Mouse (Mus musculus) liver, embryonic 13.5 days (tissue): ENCODE measurements around the gene Zfyve21. TPM values are rescaled to one million over a fixed set of nuclear protein-coding genes. Genes with fewer than 3 reads are reported as not detected.

ENCODE experiments used
- ATAC-seq: fragments of 200-750 bp; cut with Nextera tagmentation; 2 replicates; pipeline ENCODE4 v1.8.0; 2017; ENCODE audit warnings: low read depth, mild to moderate bottlenecking, moderate number of reproducible peaks, moderate library complexity
- DNase-seq: peaks from one replicate; pipeline ENCODE4 v3.0.0; 2022
- H3K27ac ChIP-seq: fragments of 300-500 bp; sonication (generic); 2 replicates; pipeline ENCODE4 v1.5.1; 2015; ENCODE audit warnings: moderate library complexity, mild to moderate bottlenecking, inconsistent platforms
- H3K27me3 ChIP-seq: fragments of 300-500 bp; sonication (generic); 2 replicates; pipeline ENCODE4 v1.6.1; 2015; ENCODE audit warnings: mild to moderate bottlenecking, inconsistent platforms
- H3K36me3 ChIP-seq: fragments of 300-500 bp; sonication (generic); 2 replicates; pipeline ENCODE4 v1.6.1; 2015; ENCODE audit warnings: mild to moderate bottlenecking, inconsistent platforms
- H3K4me1 ChIP-seq: fragments of 300-500 bp; sonication (generic); replicated peaks from 2 replicates; pipeline ENCODE4 v1.6.1; 2015; ENCODE audit warnings: inconsistent platforms
- H3K4me2 ChIP-seq: fragments of 300-500 bp; sonication (generic); 2 replicates; pipeline ENCODE4 v1.6.1; 2015; ENCODE audit warnings: inconsistent platforms, mild to moderate bottlenecking, moderate library complexity
- H3K4me3 ChIP-seq: fragments of 300-500 bp; sonication (generic); replicated peaks from 2 replicates; pipeline ENCODE4 v1.5.1; 2015; ENCODE audit warnings: mild to moderate bottlenecking, inconsistent platforms
- H3K9ac ChIP-seq: fragments of 300-500 bp; sonication (generic); 2 replicates; pipeline ENCODE4 v1.6.1; 2015; ENCODE audit warnings: mild to moderate bottlenecking, inconsistent platforms
- H3K9me3 ChIP-seq: fragments of 300-500 bp; sonication (generic); replicated peaks from 2 replicates; pipeline ENCODE4 v1.6.1; 2016; ENCODE audit warnings: inconsistent platforms
- WGBS: fragments of 180-500 bp; shearing (Covaris S2); methylation state at CpG from one replicate; pipeline ENCODE4 v1.1.7; 2015; ENCODE audit not compliant: insufficient replicate concordance; 5-methylcytosine and 5-hydroxymethylcytosine counted together
- polyA plus RNA-seq: library from polyadenylated mRNA; unstranded; fragments of >200 nt; fragmentation: Nextera tagmentation; extraction: Ambion mirVana; gene quantifications from 2 replicates; pipeline ENCODE4 v1.2.1, GENCODE M21; 2015

Gene Zfyve21
- polyA plus RNA-seq, 1 experiment from 2014 or later = 54.7 TPM

DNA sequence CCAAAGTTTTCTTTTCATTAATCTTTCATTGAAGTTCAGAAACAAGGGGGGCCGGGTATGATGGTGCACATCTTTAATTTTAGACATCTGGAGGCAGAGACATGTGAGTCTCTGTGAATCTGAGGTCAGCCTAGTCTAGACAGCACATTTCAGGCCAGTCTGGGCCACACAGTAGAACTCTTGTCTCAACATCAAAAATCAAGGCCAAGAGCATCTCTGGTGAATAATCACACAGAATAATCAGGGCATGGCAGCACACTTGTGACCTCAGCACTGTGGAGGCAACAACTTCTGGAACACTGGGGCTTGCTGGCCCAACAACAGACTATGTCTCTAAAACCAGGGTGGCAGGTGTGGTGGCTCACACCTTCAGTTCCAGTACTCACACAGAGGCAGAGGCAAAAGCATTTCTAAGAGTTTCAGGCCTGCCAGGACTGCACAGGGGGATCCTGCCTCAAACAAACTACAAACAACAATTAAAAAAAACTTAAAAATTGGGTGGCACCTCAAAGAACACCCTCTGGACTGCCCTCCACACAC lies 60.7 kb downstream of the Zfyve21 start:
- no peak overlapping the region for H3K4me3 ChIP-seq
- no peak for DNase-seq
- no peaks in the 10 kb centered on the region for H3K9me3 ChIP-seq
- H3K27ac ChIP-seq = no peak overlapping the region
- 60% methylated on average over 1 of the region's 1 CpGs for WGBS
- no peak for ATAC-seq
- peaks cover 3% of the 10 kb centered on the region; the same call in 1 of the 2 replicates for H3K36me3 ChIP-seq
- 0 out of 2 replicates have a peak, but pooled peaks cover 5% of the 10 kb centered on the region for H3K4me1 ChIP-seq
- H3K4me2 ChIP-seq = no peak overlapping the region
- H3K9ac ChIP-seq = no peak overlapping the region
- no peaks in the 10 kb centered on the region for H3K27me3 ChIP-seq

DNA sequence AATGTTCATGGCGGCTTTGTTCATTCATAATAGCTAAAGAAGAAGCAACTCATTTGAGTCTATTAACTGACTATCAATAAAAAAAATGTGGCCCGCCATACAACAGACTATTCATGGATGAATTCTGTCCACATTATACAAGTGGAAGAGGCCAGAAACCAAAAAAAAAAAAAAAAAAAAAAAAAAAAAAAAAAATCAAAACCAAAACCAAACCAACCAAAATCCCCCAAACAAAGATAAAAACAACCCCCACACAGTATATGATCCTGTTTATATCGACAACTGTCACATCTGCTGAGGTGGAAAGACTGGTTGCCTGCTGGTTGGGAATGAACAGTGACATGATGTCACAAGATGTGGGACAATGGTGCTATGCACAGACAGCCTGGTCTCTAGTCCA lies 61.5 kb downstream of the Zfyve21 start:
- 0 out of 2 replicates have a peak, but pooled peaks cover 5% of the 10 kb centered on the region for H3K4me1 ChIP-seq
- ATAC-seq = no peak
- WGBS = 76% methylated on average over 3 of the region's 3 CpGs
- H3K27ac ChIP-seq = no peak overlapping the region
- no peak overlapping the region for H3K9ac ChIP-seq
- DNase-seq = no peak
- H3K36me3 ChIP-seq = peaks cover 3% of the 10 kb centered on the region; the same call in 1 of the 2 replicates
- no peaks in the 10 kb centered on the region for H3K9me3 ChIP-seq
- H3K4me3 ChIP-seq = no peak overlapping the region
- H3K4me2 ChIP-seq = no peak overlapping the region
- no peaks in the 10 kb centered on the region for H3K27me3 ChIP-seq

DNA sequence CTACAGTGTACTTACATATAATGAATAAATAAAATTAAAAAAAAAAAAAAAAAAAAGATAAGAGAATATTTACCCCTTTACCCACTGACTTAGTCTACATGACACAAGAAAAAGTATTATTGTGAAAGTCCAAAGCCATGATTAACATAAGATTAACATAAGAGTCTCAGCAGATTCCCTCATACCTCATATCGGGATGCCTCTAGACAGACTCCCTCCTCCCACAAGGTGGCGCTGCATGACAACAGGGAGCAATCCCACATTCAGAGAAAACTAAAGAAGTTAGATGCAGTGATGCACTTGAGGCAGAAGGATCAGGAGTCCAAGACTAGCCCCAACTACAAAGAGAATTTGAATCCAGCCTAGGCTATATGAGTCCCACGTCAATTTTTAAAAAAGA lies 64.2 kb downstream of the Zfyve21 start:
- Histone ChIP-seq H3K4me3 (no peak overlapping the region), H3K27me3 (no peaks in the 10 kb centered on the region), H3K27ac (no peak overlapping the region), H3K9ac (no peak overlapping the region), H3K4me2 (no peak overlapping the region), H3K36me3 (no peaks in the 10 kb centered on the region), H3K4me1 (peaks cover 21% of the 10 kb centered on the region), H3K9me3 (no peaks in the 10 kb centered on the region)
- ATAC-seq = peak; percentile 59
- peak; percentile 68 for DNase-seq
- WGBS = 10% methylated on average over 3 of the region's 3 CpGs

Other genes with a start within 250 kb of the Zfyve21 start
- gene Mark3, start 239.6 kb upstream of the Zfyve21 start, polyA plus RNA-seq = 13.9 and 14.6 TPM in 2 replicates
- gene Ckb, start 141.8 kb upstream of the Zfyve21 start, polyA plus RNA-seq = 42.2 and 45.1 TPM in 2 replicates
- 13.2 and 14.7 TPM in 2 replicates for gene Trmt61a, start 136.1 kb upstream of the Zfyve21 start, polyA plus RNA-seq
- gene Bag5, start 100.9 kb upstream of the Zfyve21 start, polyA plus RNA-seq = 22.4 and 23.1 TPM in 2 replicates
- 28.8 and 30.6 TPM in 2 replicates for gene Apopt1, start 100.9 kb upstream of the Zfyve21 start, polyA plus RNA-seq
- 22.5 and 24.0 TPM in 2 replicates for gene Klc1, start 55.3 kb upstream of the Zfyve21 start, polyA plus RNA-seq
- 3.9 and 5.1 TPM in 2 replicates for gene Xrcc3, start 297 bp upstream of the Zfyve21 start, polyA plus RNA-seq
- 3.4 and 4.0 TPM in 2 replicates for gene Ppp1r13b, start 93.9 kb downstream of the Zfyve21 start, polyA plus RNA-seq
- 591 and 627 TPM in 2 replicates for gene Atp5mpl, start 152.8 kb downstream of the Zfyve21 start, polyA plus RNA-seq
- gene Tdrd9, start 157.4 kb downstream of the Zfyve21 start, polyA plus RNA-seq = 0.05 TPM in 1 of 2 replicates, not detected in the other
- gene Rd3l, start 167.1 kb downstream of the Zfyve21 start, polyA plus RNA-seq = not detected in 2 replicates